Mouse (Mus musculus): ENCODE results near the gene Lrrc71. TPM values are rescaled to one million over a fixed set of nuclear protein-coding genes. Genes with fewer than 3 reads are reported as not detected.

Gene Lrrc71
- 0.52 and 0.77 TPM in 2 replicates for polyA plus RNA-seq (2014; fragmentation: Nextera tagmentation; extraction: Ambion mirVana)

GRCm38 (mm10) chr3:87748431-87748830 is at the start of gene Lrrc71:
Lrrc71 (minus strand) TSS chr3:87748625.
- Histone ChIP-seq H3K27me3 (ENCODE audit: control insufficient read depth, insufficient read depth, low read length) (no peaks in the 10 kb centered on the region), H3K9me3 (ENCODE audit: control insufficient read depth, low read length) (no peaks in the 10 kb centered on the region), H3K9ac (replicated peaks; ENCODE audit: low read depth, low read length) (no peak within 1 kb of the TSS), H3K36me3 (ENCODE audit: control insufficient read depth, insufficient read depth, low read length) (no peaks in the 10 kb centered on the region), H3K4me3 (ENCODE audit: low read depth, low read length) (no peak within 1 kb of the TSS), H3K4me2 (ENCODE audit: low read depth, low read length) (no peak within 1 kb of the TSS), H3K27ac (ENCODE audit: low read depth, low read length) (no peak within 1 kb of the TSS), H3K4me1 (ENCODE audit: control insufficient read depth, insufficient read depth, low read length) (0 out of 2 replicates have a peak, but pooled peaks cover 2% of the 10 kb centered on the region)
- whole genome bisulfite sequencing: 44% methylated on average over 13 of the region's 13 CpGs
- no peak for ATAC-seq (ENCODE audit: low read depth)

DNA sequence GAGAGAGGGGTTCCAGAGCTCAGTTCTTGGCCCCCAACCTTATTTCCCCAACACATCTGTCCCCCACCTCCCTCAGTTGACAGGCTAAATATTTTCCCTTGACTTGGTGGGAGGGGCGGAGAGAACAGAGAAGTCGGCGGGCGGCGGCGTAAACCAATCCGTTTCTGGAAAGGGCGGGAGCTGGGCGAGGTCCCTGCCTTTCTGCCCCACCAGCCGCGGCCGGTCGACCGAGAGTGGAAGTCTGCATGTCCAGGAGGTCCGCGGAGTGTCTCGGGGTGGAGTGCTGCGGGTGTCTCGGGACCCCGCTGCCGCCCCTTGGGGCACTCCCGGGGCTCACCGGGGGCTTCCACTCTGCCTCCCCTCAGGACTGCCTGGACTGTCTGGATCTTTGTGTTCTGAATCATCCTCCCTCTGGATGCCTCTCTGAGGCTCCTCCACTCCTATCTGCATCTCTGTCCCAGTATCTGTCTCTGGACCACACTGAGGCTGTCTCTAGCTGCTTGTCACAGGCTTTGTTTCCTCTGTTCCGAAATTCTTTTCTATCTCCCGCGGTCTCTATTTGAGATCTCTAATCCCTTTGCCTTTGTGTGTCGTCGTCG is 48.4 kb upstream of the Lrrc71 start, which contains the start of gene Insrr:
Insrr (plus strand) TSS at position 216 of the 599 bp plus-strand sequence.
- Histone ChIP-seq H3K4me2 (ENCODE audit: low read depth, low read length) (peak within 1 kb of the TSS; percentile 32), H3K27me3 (ENCODE audit: control insufficient read depth, insufficient read depth, low read length) (peaks cover 45% of the 10 kb centered on the region), H3K9me3 (ENCODE audit: control insufficient read depth, low read length) (no peaks in the 10 kb centered on the region), H3K9ac (replicated peaks; ENCODE audit: low read depth, low read length) (no peak within 1 kb of the TSS), H3K4me1 (ENCODE audit: control insufficient read depth, insufficient read depth, low read length) (peaks cover 10% of the 10 kb centered on the region; the same call in 1 of the 2 replicates), H3K27ac (ENCODE audit: low read depth, low read length) (no peak within 1 kb of the TSS), H3K36me3 (ENCODE audit: control insufficient read depth, insufficient read depth, low read length) (no peaks in the 10 kb centered on the region), H3K4me3 (ENCODE audit: low read depth, low read length) (peak within 1 kb of the TSS; percentile 23; the same call in 1 of the 2 replicates)
- ATAC-seq (ENCODE audit: low read depth): no peak
- WGBS: under 1% methylated on average over 29 of the region's 29 CpGs

- Histone ChIP-seq H3K4me3 (ENCODE audit: low read depth, low read length) (peak overlapping the region; percentile 28), H3K4me1 (ENCODE audit: control insufficient read depth, insufficient read depth, low read length) (peaks cover 10% of the 10 kb centered on the region; the same call in 1 of the 2 replicates), H3K9ac (replicated peaks; ENCODE audit: low read depth, low read length) (peak overlapping the region; percentile 44; the same call in 1 of the 2 replicates), H3K27ac (ENCODE audit: low read depth, low read length) (no peak overlapping the region), H3K4me2 (ENCODE audit: low read depth, low read length) (peak overlapping the region; percentile 45), H3K27me3 (ENCODE audit: control insufficient read depth, insufficient read depth, low read length) (peaks cover 45% of the 10 kb centered on the region), H3K9me3 (ENCODE audit: control insufficient read depth, low read length) (no peaks in the 10 kb centered on the region), H3K36me3 (ENCODE audit: control insufficient read depth, insufficient read depth, low read length) (no peaks in the 10 kb centered on the region)
- WGBS: 13% methylated on average over 33 of the region's 33 CpGs
- peak; percentile 25; the same call in 1 of the 2 replicates for ATAC-seq (ENCODE audit: low read depth)
Measured at GRCm38 (mm10) chr3:87795336-87796277, 47.2 kb upstream of the Lrrc71 start.

GRCm38 (mm10) chr3:87794922-87795325 is 46.5 kb upstream of the Lrrc71 start, which contains the start of gene Ntrk1:
Ntrk1 (minus strand) TSS chr3:87795162.
- 1% methylated on average over 44 of the region's 47 CpGs for WGBS
- Histone ChIP-seq H3K36me3 (ENCODE audit: control insufficient read depth, insufficient read depth, low read length) (no peaks in the 10 kb centered on the region), H3K4me1 (ENCODE audit: control insufficient read depth, insufficient read depth, low read length) (peaks cover 10% of the 10 kb centered on the region; the same call in 1 of the 2 replicates), H3K4me3 (ENCODE audit: low read depth, low read length) (peak within 1 kb of the TSS; percentile 28), H3K4me2 (ENCODE audit: low read depth, low read length) (peak within 1 kb of the TSS; percentile 45), H3K9me3 (ENCODE audit: control insufficient read depth, low read length) (no peaks in the 10 kb centered on the region), H3K27me3 (ENCODE audit: control insufficient read depth, insufficient read depth, low read length) (peaks cover 45% of the 10 kb centered on the region), H3K27ac (ENCODE audit: low read depth, low read length) (no peak within 1 kb of the TSS), H3K9ac (replicated peaks; ENCODE audit: low read depth, low read length) (peak within 1 kb of the TSS; percentile 44)
- ATAC-seq (ENCODE audit: low read depth): peak; percentile 58; the same call in 1 of the 2 replicates

- Histone ChIP-seq H3K36me3 (ENCODE audit: control insufficient read depth, insufficient read depth, low read length) (no peaks in the 10 kb centered on the region), H3K9me3 (ENCODE audit: control insufficient read depth, low read length) (no peaks in the 10 kb centered on the region), H3K27ac (ENCODE audit: low read depth, low read length) (no peak overlapping the region), H3K9ac (replicated peaks; ENCODE audit: low read depth, low read length) (no peak overlapping the region), H3K27me3 (ENCODE audit: control insufficient read depth, insufficient read depth, low read length) (peaks cover 20% of the 10 kb centered on the region), H3K4me1 (ENCODE audit: control insufficient read depth, insufficient read depth, low read length) (peaks cover 2% of the 10 kb centered on the region; the same call in 1 of the 2 replicates), H3K4me3 (ENCODE audit: low read depth, low read length) (no peak overlapping the region), H3K4me2 (ENCODE audit: low read depth, low read length) (no peak overlapping the region)
- WGBS: 44% methylated on average over 5 of the region's 5 CpGs
- no peak; the same call in 1 of the 2 replicates for ATAC-seq (ENCODE audit: low read depth)
Measured at GRCm38 (mm10) chr3:87789768-87790167, 41.3 kb upstream of the Lrrc71 start.

DNA sequence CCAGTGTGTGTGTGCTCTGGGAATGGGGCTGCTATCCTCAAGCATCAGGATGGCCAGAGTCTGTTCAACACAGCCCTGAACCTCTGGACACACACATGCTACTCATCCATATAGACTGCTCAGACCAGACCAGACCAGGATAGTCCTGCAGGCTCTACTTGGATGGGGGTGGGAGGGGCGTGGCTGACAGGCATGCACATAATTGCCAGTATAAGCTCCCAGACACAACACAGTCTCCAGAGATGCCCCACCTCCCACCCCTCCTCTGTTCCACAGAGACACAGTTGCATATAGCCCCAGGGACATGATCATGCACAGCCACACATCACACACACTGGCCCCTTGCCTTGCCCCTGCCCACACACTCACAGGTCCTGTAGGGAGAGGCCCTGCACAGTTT is 40.8 kb upstream of the Lrrc71 start:
- no peak overlapping the region for H3K9ac ChIP-seq (replicated peaks; ENCODE audit: low read depth, low read length)
- no peak overlapping the region for H3K4me2 ChIP-seq (ENCODE audit: low read depth, low read length)
- no peak overlapping the region for H3K27ac ChIP-seq (ENCODE audit: low read depth, low read length)
- peaks cover 16% of the 10 kb centered on the region for H3K27me3 ChIP-seq (ENCODE audit: control insufficient read depth, insufficient read depth, low read length)
- no peaks in the 10 kb centered on the region for H3K9me3 ChIP-seq (ENCODE audit: control insufficient read depth, low read length)
- H3K4me3 ChIP-seq (ENCODE audit: low read depth, low read length): no peak overlapping the region
- WGBS: 58% methylated on average over 1 of the region's 1 CpGs
- H3K36me3 ChIP-seq (ENCODE audit: control insufficient read depth, insufficient read depth, low read length): no peaks in the 10 kb centered on the region
- no peaks in the 10 kb centered on the region for H3K4me1 ChIP-seq (ENCODE audit: control insufficient read depth, insufficient read depth, low read length)
- peak; percentile 28; the same call in 1 of the 2 replicates for ATAC-seq (ENCODE audit: low read depth)

- Histone ChIP-seq H3K4me2 (ENCODE audit: low read depth, low read length) (no peak overlapping the region), H3K27me3 (ENCODE audit: control insufficient read depth, insufficient read depth, low read length) (no peaks in the 10 kb centered on the region), H3K36me3 (ENCODE audit: control insufficient read depth, insufficient read depth, low read length) (no peaks in the 10 kb centered on the region), H3K4me1 (ENCODE audit: control insufficient read depth, insufficient read depth, low read length) (no peaks in the 10 kb centered on the region), H3K4me3 (ENCODE audit: low read depth, low read length) (no peak overlapping the region), H3K9ac (replicated peaks; ENCODE audit: low read depth, low read length) (0 out of 2 replicates have a peak overlapping the region, but pooled peaks have one; percentile 1), H3K27ac (ENCODE audit: low read depth, low read length) (no peak overlapping the region), H3K9me3 (ENCODE audit: control insufficient read depth, low read length) (no peaks in the 10 kb centered on the region)
- no peak for ATAC-seq (ENCODE audit: low read depth)
- 54% methylated on average over 6 of the region's 6 CpGs for WGBS
Measured at GRCm38 (mm10) chr3:87785626-87786214, 37.3 kb upstream of the Lrrc71 start.

DNA sequence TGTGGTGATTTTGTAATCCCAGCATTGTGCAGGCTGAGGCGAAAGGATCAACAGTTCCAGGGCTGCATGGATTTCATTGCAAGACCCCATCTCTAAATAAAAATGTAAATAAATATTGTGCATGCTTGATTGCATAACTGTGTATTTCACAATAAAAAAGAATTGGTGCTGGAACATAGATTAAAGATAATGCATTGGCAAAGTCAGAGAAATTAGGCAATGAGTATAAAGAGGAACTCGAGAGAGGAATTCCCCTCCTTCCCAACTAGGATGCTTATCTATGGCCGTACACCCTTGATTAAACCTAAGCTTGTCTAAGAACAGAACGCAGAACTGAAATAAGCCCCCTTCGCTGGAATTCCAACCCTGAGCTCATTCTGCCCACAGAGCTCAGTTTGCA is 36.7 kb upstream of the Lrrc71 start:
- WGBS: 86% methylated on average over 5 of the region's 5 CpGs
- H3K9me3 ChIP-seq (ENCODE audit: control insufficient read depth, low read length): no peaks in the 10 kb centered on the region
- no peak overlapping the region for H3K4me3 ChIP-seq (ENCODE audit: low read depth, low read length)
- no peak overlapping the region for H3K9ac ChIP-seq (replicated peaks; ENCODE audit: low read depth, low read length)
- no peak overlapping the region for H3K4me2 ChIP-seq (ENCODE audit: low read depth, low read length)
- H3K27me3 ChIP-seq (ENCODE audit: control insufficient read depth, insufficient read depth, low read length): no peaks in the 10 kb centered on the region
- no peak for ATAC-seq (ENCODE audit: low read depth)
- H3K4me1 ChIP-seq (ENCODE audit: control insufficient read depth, insufficient read depth, low read length): no peaks in the 10 kb centered on the region
- H3K27ac ChIP-seq (ENCODE audit: low read depth, low read length): no peak overlapping the region
- H3K36me3 ChIP-seq (ENCODE audit: control insufficient read depth, insufficient read depth, low read length): no peaks in the 10 kb centered on the region
